Mouse (Mus musculus): ENCODE data around the gene Shisal2b.

DNA sequence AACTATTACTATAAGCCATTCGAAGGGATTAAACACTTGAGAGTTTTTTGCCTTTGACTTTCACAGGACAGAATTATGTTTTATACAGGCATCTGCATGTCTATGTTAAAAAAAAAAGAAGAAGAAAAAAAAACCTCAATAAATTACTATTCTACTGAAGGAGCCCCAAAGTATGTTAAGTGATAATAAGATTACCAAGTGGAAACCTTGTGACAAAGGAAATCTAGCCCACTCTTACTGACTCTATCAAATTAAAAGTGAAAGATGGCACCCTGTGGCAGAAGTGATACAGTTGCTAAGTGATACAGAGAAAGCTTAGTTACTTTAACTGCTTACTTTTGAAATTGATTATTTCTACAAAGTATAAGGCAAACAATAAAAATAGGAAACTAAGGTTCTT lies 41.8 kb downstream of the Shisal2b start:
- TF ChIP-seq CTCF (IDR thresholded peaks at IDR 0.05; ENCODE audit: low read depth), result no peak
- no peak for TF ChIP-seq EP300 (IDR thresholded peaks at IDR 0.05; ENCODE audit: low read depth)

Data from liver, embryonic 14.5 days (tissue).